In genomic region chr2:102277946-102278345, GRCm38 (mm10) we compare ENCODE assay signal across 13 mouse cellular contexts.
DNase-seq lines count a peak whose midpoint lies in the region; ATAC-seq and TF ChIP-seq lines count a peak whose summit lies in the region.
"Had no signal": no experiment of that assay in that cellular context is flagged by ENCODE, and none has a peak within 500 bp of the region (broad histone marks: within the 10 kb centered on the region; RNA-seq: fewer than 3 reads in every experiment).

No protein-coding gene starts in this region.

- no peak for TF ChIP-seq CTCF in hindbrain, postnatal 0 days (IDR thresholded peaks at IDR 0.05; ENCODE audit: low read depth)

- no peaks in the 10 kb centered on the region for H3K9me3 ChIP-seq in hindbrain, embryonic 10.5 days
- no peaks in the 10 kb centered on the region for H3K9me3 ChIP-seq in hindbrain, postnatal 0 days (ENCODE audit: low read length)
- no peaks in the 10 kb centered on the region for H3K9me3 ChIP-seq in hindbrain, embryonic 13.5 days
- H3K9me3 ChIP-seq in forebrain, embryonic 14.5 days (replicated peaks; ENCODE audit: control insufficient read depth, low read length) = no peaks in the 10 kb centered on the region
- H3K9me3 ChIP-seq: forebrain, embryonic 12.5 days; midbrain, embryonic 15.5 days had no signal

- H3K27me3 ChIP-seq in hindbrain, embryonic 10.5 days (ENCODE audit: insufficient read depth, poor library complexity, severe bottlenecking) = no peaks in the 10 kb centered on the region
- no peaks in the 10 kb centered on the region for H3K27me3 ChIP-seq in hindbrain, postnatal 0 days (ENCODE audit: insufficient read depth, low read length)
- no peaks in the 10 kb centered on the region for H3K27me3 ChIP-seq in hindbrain, embryonic 13.5 days
- H3K27me3 ChIP-seq in forebrain, embryonic 14.5 days (replicated peaks; ENCODE audit: control insufficient read depth, insufficient read depth, low read length) = no peaks in the 10 kb centered on the region
- H3K27me3 ChIP-seq: forebrain, embryonic 12.5 days; midbrain, embryonic 15.5 days had no signal

- ATAC-seq in hindbrain, postnatal 0 days = no peak
- ATAC-seq in hindbrain, embryonic 13.5 days (ENCODE audit: low FRiP score) = no peak
- no peak for ATAC-seq in forebrain, embryonic 14.5 days
- ATAC-seq: CD4-positive, CD25-positive, alpha-beta regulatory T cell, adult 4 months had no signal

- H3K4me3 ChIP-seq in hindbrain, embryonic 10.5 days = no peak overlapping the region
- H3K4me3 ChIP-seq in hindbrain, postnatal 0 days (ENCODE audit: low read length) = no peak overlapping the region
- no peak overlapping the region for H3K4me3 ChIP-seq in hindbrain, embryonic 13.5 days
- H3K4me3 ChIP-seq in forebrain, embryonic 14.5 days (ENCODE audit: low read depth, low read length) = no peak overlapping the region
- H3K4me3 ChIP-seq: forebrain, embryonic 12.5 days; midbrain, embryonic 15.5 days had no signal

- H3K9ac ChIP-seq in hindbrain, postnatal 0 days (replicated peaks; ENCODE audit: low read length) = no peak overlapping the region
- H3K9ac ChIP-seq in hindbrain, embryonic 13.5 days = no peak overlapping the region
- no peak overlapping the region for H3K9ac ChIP-seq in forebrain, embryonic 14.5 days (ENCODE audit: low read length)
- H3K9ac ChIP-seq: forebrain, embryonic 12.5 days; midbrain, embryonic 15.5 days had no signal

- peak; percentile 15 for DNase-seq in hindbrain, embryonic 10.5 days (ENCODE audit: low spot score)
- DNase-seq in hindbrain, postnatal 0 days (ENCODE audit: low spot score) = no peak
- DNase-seq in thymus, postnatal 4 days = peak; percentile 41
- no peak for DNase-seq in thymus, postnatal 36 days
- DNase-seq in spleen, postnatal 14 days (ENCODE audit: low spot score in 2 of 2) = no peak
- no peak for DNase-seq in cerebellum, postnatal 25 days
- DNase-seq in forebrain, embryonic 14.5 days (ENCODE audit: low spot score) = no peak
- DNase-seq: cerebellum, adult 11 months; layer of hippocampus, adult 9-11 months had no signal

- 51% methylated on average over 1 of the region's 1 CpGs for WGBS in hindbrain, embryonic 10.5 days
- 65% methylated on average over 1 of the region's 1 CpGs for WGBS in hindbrain, postnatal 0 days
- 50% methylated on average over 1 of the region's 1 CpGs for WGBS in hindbrain, embryonic 13.5 days
- 32% methylated on average over 1 of the region's 1 CpGs for WGBS in forebrain, embryonic 14.5 days

- no peak overlapping the region for H3K27ac ChIP-seq in hindbrain, embryonic 10.5 days
- no peak overlapping the region for H3K27ac ChIP-seq in hindbrain, postnatal 0 days
- H3K27ac ChIP-seq in hindbrain, embryonic 13.5 days = peak overlapping the region; percentile 79; the same call in 1 of the 2 replicates
- no peak overlapping the region for H3K27ac ChIP-seq in forebrain, embryonic 14.5 days (ENCODE audit: low read depth, low read length)

- H3K36me3 ChIP-seq in hindbrain, embryonic 10.5 days = no peaks in the 10 kb centered on the region
- H3K36me3 ChIP-seq in hindbrain, postnatal 0 days (ENCODE audit: insufficient read depth, low read length) = no peaks in the 10 kb centered on the region
- no peaks in the 10 kb centered on the region for H3K36me3 ChIP-seq in hindbrain, embryonic 13.5 days
- H3K36me3 ChIP-seq in forebrain, embryonic 14.5 days (ENCODE audit: control insufficient read depth, insufficient read depth, low read length) = no peaks in the 10 kb centered on the region
- H3K36me3 ChIP-seq: forebrain, embryonic 12.5 days; midbrain, embryonic 15.5 days had no signal

- no peak overlapping the region for H3K4me2 ChIP-seq in hindbrain, postnatal 0 days (ENCODE audit: low read depth, low read length)
- no peak overlapping the region for H3K4me2 ChIP-seq in hindbrain, embryonic 13.5 days
- no peak overlapping the region for H3K4me2 ChIP-seq in forebrain, embryonic 14.5 days (ENCODE audit: low read length)
- H3K4me2 ChIP-seq: forebrain, embryonic 12.5 days; midbrain, embryonic 15.5 days had no signal

- H3K4me1 ChIP-seq in hindbrain, embryonic 10.5 days (replicated peaks) = peaks cover 12% of the 10 kb centered on the region
- no peaks in the 10 kb centered on the region; the same call in 1 of the 2 replicates for H3K4me1 ChIP-seq in hindbrain, postnatal 0 days (ENCODE audit: insufficient read depth, low read length)
- peaks cover 18% of the 10 kb centered on the region for H3K4me1 ChIP-seq in hindbrain, embryonic 13.5 days (replicated peaks)
- H3K4me1 ChIP-seq in forebrain, embryonic 14.5 days (ENCODE audit: control insufficient read depth, insufficient read depth, low read length) = no peaks in the 10 kb centered on the region

Comparison
In these comparisons a context has a peak if more than half of its experiments do, and no peak if none do; other contexts are left out.
1. DNase-seq: peak in hindbrain, embryonic 10.5 days (single experiment) and thymus, postnatal 4 days (single experiment); none in hindbrain, postnatal 0 days (single experiment), thymus, postnatal 36 days (0 of 2), spleen, postnatal 14 days (0 of 2), cerebellum, postnatal 25 days (0 of 2) and forebrain, embryonic 14.5 days (single experiment).